Mouse (Mus musculus) left cerebral cortex, postnatal 4 days (tissue): ENCODE data around the gene Iqub. TPM values are rescaled to one million over a fixed set of nuclear protein-coding genes. Genes with fewer than 3 reads are reported as not detected.

Experiments used
- DNase-seq: peaks from one replicate; pipeline ENCODE4 v3.0.0-alpha.2; 2022
- intact Hi-C: fragments of 180-260 bp; cut with DNase I; formaldehyde crosslinking; loops from one replicate; pipeline ENCODE4 v1.15.1; 2025
- total RNA-seq, 2 experiments: library from RNA; stranded (reverse); gene quantifications; 2 replicates each; pipeline ENCODE4 v1.2.3; 2021

Gene Iqub
- total RNA-seq, 2 experiments from 2014 or later = 0.50 to 0.54 TPM

DNA sequence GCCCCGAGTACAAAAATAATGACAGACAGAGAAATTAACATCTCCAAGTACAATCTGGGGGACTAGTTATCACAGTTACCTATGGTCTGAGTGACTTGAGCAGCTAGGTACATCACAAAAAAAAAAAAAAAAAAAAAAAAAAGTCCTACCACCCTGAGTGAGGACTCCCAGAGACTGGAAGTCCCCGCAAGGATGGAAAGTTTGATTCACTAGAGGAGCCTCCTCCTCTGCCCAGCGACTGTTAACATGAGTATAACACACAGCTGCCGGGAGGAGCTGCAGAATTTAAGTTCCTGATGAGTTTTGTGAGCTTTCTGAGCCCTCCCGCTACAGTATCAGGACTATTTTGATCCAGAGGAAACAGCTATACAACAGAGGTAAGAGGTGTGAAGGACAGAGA lies 28.3 kb downstream of the Iqub start:
- no peak for DNase-seq
- intact Hi-C loops = no loop called here

GRCm38 (mm10) chr6:24470571-24471132 lies 44.2 kb downstream of the Iqub start:
- no peak for DNase-seq
- intact Hi-C loops = no loop called here

DNA sequence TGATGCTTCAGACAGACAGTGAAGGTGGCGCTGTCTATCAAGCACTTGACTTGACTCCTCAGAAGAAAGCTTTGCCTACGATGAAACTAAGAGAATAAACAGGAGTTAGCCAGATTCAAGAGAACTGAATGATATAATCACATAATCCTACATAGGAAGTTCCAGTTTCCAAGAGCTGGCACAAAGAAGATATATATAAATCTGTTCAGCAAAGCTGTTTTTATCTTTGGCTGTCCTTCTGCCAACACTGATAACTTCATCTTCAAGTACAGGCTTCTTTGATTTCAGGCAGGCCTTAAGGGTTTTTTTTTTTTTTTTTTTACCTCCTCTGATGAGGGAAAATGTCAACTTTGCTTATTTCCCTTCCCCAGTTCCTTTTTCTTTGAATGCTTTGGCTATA lies 44.7 kb downstream of the Iqub start:
- no peak for DNase-seq
- intact Hi-C loops = no loop called here

GRCm38 (mm10) chr6:24456097-24456496 lies 58.8 kb downstream of the Iqub start:
- intact Hi-C loops = no loop called here
- peak; percentile 57 for DNase-seq

- no peak for DNase-seq
- intact Hi-C loops = no loop called here
Observed at GRCm38 (mm10) chr6:24451026-24451821, 63.6 kb downstream of the Iqub start.

GRCm38 (mm10) chr6:24450241-24450640 lies 64.6 kb downstream of the Iqub start:
- intact Hi-C loops = no loop called here
- no peak for DNase-seq

DNA sequence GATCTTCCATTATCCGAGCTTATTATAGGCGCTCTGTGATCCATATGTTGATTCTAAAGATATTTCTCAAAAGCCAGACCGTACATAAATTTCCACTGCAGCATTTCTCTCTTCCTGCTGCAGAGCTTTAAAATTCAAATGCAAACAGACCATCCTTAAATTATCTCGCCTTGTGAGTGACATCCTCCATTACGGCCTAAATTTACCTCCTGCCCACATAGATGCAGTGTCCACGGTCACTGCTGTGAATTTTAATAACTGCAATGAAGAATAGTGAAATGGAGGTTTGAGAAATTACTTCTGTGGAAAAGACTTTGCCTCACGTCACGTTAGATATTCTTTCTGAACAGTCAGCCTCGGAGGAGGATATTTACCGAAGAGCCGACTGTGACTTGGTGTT lies 98.8 kb downstream of the Iqub start:
- DNase-seq = no peak
- intact Hi-C loops = loop anchor here (10.0 kb wide), 1 partner anchor 49 kb away; no protein-coding TSS in a partner anchor

- no peak for DNase-seq
- intact Hi-C loops = loop anchor here (10.0 kb wide), 1 partner anchor 49 kb away; no protein-coding TSS in a partner anchor
Observed at GRCm38 (mm10) chr6:24415500-24415899, 99.4 kb downstream of the Iqub start.

DNA sequence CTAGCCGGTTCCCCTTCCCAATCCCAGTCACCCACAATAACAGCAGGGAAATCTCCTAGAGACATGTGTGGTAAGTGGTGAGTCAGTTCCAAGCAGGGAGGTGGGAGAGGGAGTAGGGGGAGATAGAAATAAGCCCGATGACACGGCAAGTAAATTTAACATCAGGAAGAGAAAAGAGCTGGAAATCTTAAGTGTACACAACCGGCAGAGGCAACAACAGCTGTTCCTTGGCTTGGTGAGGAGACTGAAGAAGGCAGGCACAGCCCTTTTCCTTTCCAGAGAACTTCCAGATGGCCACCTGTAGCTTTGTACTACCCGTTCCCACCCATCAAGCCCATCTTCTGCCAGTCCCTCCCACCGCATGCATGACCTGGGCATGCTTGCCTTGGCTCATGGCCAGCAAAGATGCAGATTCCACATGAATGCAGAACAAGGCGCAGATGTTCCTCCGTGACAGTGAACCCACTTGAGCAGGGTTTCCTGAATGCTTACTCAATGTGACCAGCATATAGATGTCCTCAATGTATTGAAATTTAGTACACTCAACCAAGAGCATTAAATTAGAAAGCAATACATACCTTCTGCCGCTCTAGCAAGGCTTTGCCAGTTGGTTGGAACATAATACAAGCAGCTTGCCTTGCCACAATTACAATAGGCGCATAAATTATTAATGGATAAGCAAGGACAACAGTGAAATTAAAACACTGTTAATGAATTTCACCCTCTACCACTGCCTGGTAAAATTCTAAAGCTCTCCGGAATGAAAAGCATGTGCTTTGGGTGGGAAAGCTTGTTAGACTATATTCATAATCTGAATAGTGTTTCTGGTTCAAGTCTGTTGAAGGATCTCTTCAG lies 106.1 kb downstream of the Iqub start:
- peak; percentile 41 for DNase-seq
- intact Hi-C loops = no loop called here

GRCm38 (mm10) chr6:24407743-24408142 lies 107.1 kb downstream of the Iqub start:
- intact Hi-C loops = no loop called here
- no peak for DNase-seq

DNA sequence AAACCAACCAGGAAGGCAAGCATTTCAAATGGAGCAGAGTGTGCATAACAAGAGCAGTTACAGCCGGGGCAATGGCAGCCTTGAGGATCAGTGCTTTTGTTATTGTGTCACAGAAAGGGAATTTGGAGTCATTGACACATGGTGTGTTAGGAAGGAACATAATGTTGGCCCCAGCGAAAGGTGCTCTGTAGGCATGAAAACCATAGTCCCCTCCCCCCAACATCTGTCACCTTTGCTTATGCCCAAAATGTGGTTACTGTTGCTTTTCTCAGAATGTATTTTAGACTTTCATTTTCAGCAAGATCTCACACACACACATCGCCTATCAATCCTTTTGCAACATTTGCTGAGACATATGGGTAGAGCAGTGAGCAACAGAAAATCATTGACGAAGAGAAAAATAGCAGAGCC lies 117.6 kb downstream of the Iqub start:
- no peak for DNase-seq
- intact Hi-C loops = no loop called here

Other genes with a start within 250 kb of the Iqub start
- 100 to 1,000 TPM; 182 to 193 TPM for gene Ndufa5, start 12.9 kb upstream of the Iqub start, total RNA-seq
- gene Asb15, start 13.1 kb upstream of the Iqub start, total RNA-seq = not detected
- gene Lmod2, start 82.7 kb upstream of the Iqub start, total RNA-seq = not detected
- 10 to 100 TPM; 44.0 to 44.3 TPM for gene Wasl, start 149.9 kb upstream of the Iqub start, total RNA-seq
- gene Hyal6, start 218.2 kb upstream of the Iqub start, total RNA-seq = not detected
- not detected for gene Hyal4, start 233.3 kb upstream of the Iqub start, total RNA-seq